ENCODE assay signal across 8 mouse cellular contexts in the genomic region with DNA sequence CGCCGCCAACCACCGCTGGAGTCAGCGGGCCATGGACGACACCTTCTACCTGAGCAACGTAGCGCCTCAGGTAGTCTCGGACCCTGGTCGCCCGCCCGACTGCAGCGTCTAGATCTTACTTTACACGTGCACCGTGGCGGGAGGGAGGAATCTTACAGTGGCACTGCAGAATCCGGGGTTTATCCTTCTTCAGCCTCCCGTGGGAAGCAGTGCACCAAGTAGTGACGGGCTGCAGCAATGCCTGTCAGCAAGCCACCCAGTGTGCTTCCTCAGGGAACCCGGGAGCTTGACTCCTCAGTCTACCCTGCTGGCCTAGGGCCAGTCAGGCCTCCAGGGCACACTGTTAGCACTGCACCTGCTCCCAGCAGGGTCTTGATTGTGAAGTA. TPM values are rescaled to one million over a fixed set of nuclear protein-coding genes. Genes with fewer than 3 reads are reported as not detected.
A peak's percentile ranks its signal among the peaks of the same experiment; 100 is the strongest.
DNase-seq lines count a peak whose midpoint lies in the region; ATAC-seq and TF ChIP-seq lines count a peak whose summit lies in the region.

No protein-coding gene starts in this region.

- H3K4me3 ChIP-seq in kidney, adult 2 months (ENCODE audit: insufficient read depth, low read depth, low read length): peak overlapping the region; percentile 68
- H3K4me3 ChIP-seq in hindbrain, embryonic 11.5 days (ENCODE audit: low read depth, low read length): peak overlapping the region; percentile 63
- H3K4me3 ChIP-seq in midbrain, embryonic 11.5 days (ENCODE audit: low read depth, low read length): peak overlapping the region; percentile 68

- under 1% methylated on average over 19 of the region's 19 CpGs for WGBS in kidney, adult 2 months
- 3% methylated on average over 19 of the region's 19 CpGs for WGBS in hindbrain, embryonic 11.5 days
- WGBS in midbrain, embryonic 11.5 days: 3% methylated on average over 19 of the region's 19 CpGs

- H3K27ac ChIP-seq in kidney, adult 2 months (ENCODE audit: insufficient read depth, low read depth, low read length): peak overlapping the region; percentile 48
- peak overlapping the region; percentile 87 for H3K27ac ChIP-seq in hindbrain, embryonic 11.5 days (ENCODE audit: low read depth, low read length)
- peak overlapping the region; percentile 79 for H3K27ac ChIP-seq in midbrain, embryonic 11.5 days (ENCODE audit: low read depth, low read length)

- no peaks in the 10 kb centered on the region for H3K27me3 ChIP-seq in kidney, adult 2 months (replicated peaks; ENCODE audit: control insufficient read depth, insufficient read depth, low read length)
- H3K27me3 ChIP-seq in hindbrain, embryonic 11.5 days (ENCODE audit: control insufficient read depth, insufficient read depth, low read length): no peaks in the 10 kb centered on the region
- H3K27me3 ChIP-seq in midbrain, embryonic 11.5 days (ENCODE audit: control insufficient read depth, insufficient read depth, low read length): no peaks in the 10 kb centered on the region

- no peaks in the 10 kb centered on the region for H3K9me3 ChIP-seq in hindbrain, embryonic 11.5 days (ENCODE audit: control insufficient read depth, low read length)
- peaks cover 2% of the 10 kb centered on the region; the same call in 1 of the 2 replicates for H3K9me3 ChIP-seq in midbrain, embryonic 11.5 days (ENCODE audit: control insufficient read depth, low read length)

- DNase-seq in kidney, adult 2 months: no peak
- DNase-seq in kidney, adult 8-10 months: no peak
- DNase-seq in R1 (ENCODE audit: low read depth, low spot score): peak; percentile 65
- DNase-seq in hindbrain, embryonic 11.5 days (ENCODE audit: low spot score): no peak
- DNase-seq in midbrain, embryonic 11.5 days (ENCODE audit: low spot score, missing footprints): peak; percentile 89
- no peak for DNase-seq in left cerebral cortex, adult 18-20 months (ENCODE audit: low spot score in 2 of 2)
- no peak for DNase-seq in urinary bladder, postnatal 25 days (ENCODE audit: low spot score)
- no peak for DNase-seq in testis, postnatal 10 days (ENCODE audit: low spot score)

- peaks cover 4% of the 10 kb centered on the region; the same call in 1 of the 2 replicates for H3K4me1 ChIP-seq in kidney, adult 2 months (ENCODE audit: control insufficient read depth, insufficient read depth, low read length)
- H3K4me1 ChIP-seq in hindbrain, embryonic 11.5 days (replicated peaks; ENCODE audit: control insufficient read depth, insufficient read depth, low read length): 0 out of 2 replicates have a peak, but pooled peaks cover 2% of the 10 kb centered on the region
- H3K4me1 ChIP-seq in midbrain, embryonic 11.5 days (ENCODE audit: control insufficient read depth, insufficient read depth, low read length): peaks cover 5% of the 10 kb centered on the region

- H3K36me3 ChIP-seq in kidney, adult 2 months (ENCODE audit: control insufficient read depth, insufficient read depth, low read length): no peaks in the 10 kb centered on the region
- H3K36me3 ChIP-seq in hindbrain, embryonic 11.5 days (ENCODE audit: control insufficient read depth, insufficient read depth, low read length): peaks cover 12% of the 10 kb centered on the region
- peaks cover 22% of the 10 kb centered on the region for H3K36me3 ChIP-seq in midbrain, embryonic 11.5 days (ENCODE audit: control insufficient read depth, insufficient read depth, low read length)

- TF ChIP-seq POLR2A in kidney, adult 2 months (IDR thresholded peaks at IDR 0.05; ENCODE audit: low read depth, low read length): no peak

- H3K4me2 ChIP-seq in hindbrain, embryonic 11.5 days (replicated peaks; ENCODE audit: low read depth, low read length): peak overlapping the region; percentile 95
- H3K4me2 ChIP-seq in midbrain, embryonic 11.5 days: peak overlapping the region; percentile 91

- no peak for TF ChIP-seq CTCF in kidney, adult 2 months (conservative IDR thresholded peaks at IDR 0.05; ENCODE audit: insufficient read depth, insufficient read length, low read depth, low read length)

- peak; percentile 37; the same call in 1 of the 2 replicates for ATAC-seq in hindbrain, embryonic 11.5 days (ENCODE audit: low FRiP score)
- no peak; the same call in none of the 2 replicates for ATAC-seq in midbrain, embryonic 11.5 days (ENCODE audit: low FRiP score)

- H3K9ac ChIP-seq in hindbrain, embryonic 11.5 days (ENCODE audit: low read depth, low read length): peak overlapping the region; percentile 70
- H3K9ac ChIP-seq in midbrain, embryonic 11.5 days (ENCODE audit: low read length): peak overlapping the region; percentile 69

RNA-seq across cellular contexts. Expression of a gene that starts 0.7 kb away (rescaled TPM):
- 78.0 and 98.0 TPM in 2 replicates for polyA plus RNA-seq in kidney, adult 2 months (2012; rRNA removed)
- 15.3 and 15.6 TPM in 2 replicates for polyA plus RNA-seq in hindbrain, embryonic 11.5 days (2014; fragmentation: Nextera tagmentation; extraction: Ambion mirVana)
- 11.6 and 13.7 TPM in 2 replicates for polyA plus RNA-seq in midbrain, embryonic 11.5 days (2014; fragmentation: Nextera tagmentation; extraction: Ambion mirVana)
- total RNA-seq in left cerebral cortex, adult 18-20 months (2021): 10 to 100 TPM; 19.3 to 23.3 TPM

RNA-seq across cellular contexts. Expression of a gene that starts 6.3 kb away (rescaled TPM):
- 22.8 and 23.6 TPM in 2 replicates for polyA plus RNA-seq in kidney, adult 2 months (2012; rRNA removed)
- 62.1 and 65.9 TPM in 2 replicates for polyA plus RNA-seq in hindbrain, embryonic 11.5 days (2014; fragmentation: Nextera tagmentation; extraction: Ambion mirVana)
- 65.0 and 69.8 TPM in 2 replicates for polyA plus RNA-seq in midbrain, embryonic 11.5 days (2014; fragmentation: Nextera tagmentation; extraction: Ambion mirVana)
- total RNA-seq in left cerebral cortex, adult 18-20 months (2021): 10 to 100 TPM; 32.5 to 33.9 TPM

RNA-seq across cellular contexts. Expression of a gene that starts 33.7 kb away (rescaled TPM):
- 71.6 and 88.3 TPM in 2 replicates for polyA plus RNA-seq in kidney, adult 2 months (2012; rRNA removed)
- 9.4 and 10.0 TPM in 2 replicates for polyA plus RNA-seq in hindbrain, embryonic 11.5 days (2014; fragmentation: Nextera tagmentation; extraction: Ambion mirVana)
- 8.2 and 9.6 TPM in 2 replicates for polyA plus RNA-seq in midbrain, embryonic 11.5 days (2014; fragmentation: Nextera tagmentation; extraction: Ambion mirVana)
- 10 to 100 TPM; 13.9 to 14.1 TPM for total RNA-seq in left cerebral cortex, adult 18-20 months (2021)

RNA-seq across cellular contexts. Expression of a gene that starts 38.4 kb away (rescaled TPM):
- 156 and 161 TPM in 2 replicates for polyA plus RNA-seq in kidney, adult 2 months (2012; rRNA removed)
- polyA plus RNA-seq in hindbrain, embryonic 11.5 days (2014; fragmentation: Nextera tagmentation; extraction: Ambion mirVana): 16.3 and 20.6 TPM in 2 replicates
- polyA plus RNA-seq in midbrain, embryonic 11.5 days (2014; fragmentation: Nextera tagmentation; extraction: Ambion mirVana): 12.1 and 13.3 TPM in 2 replicates
- 10 to 100 TPM; 43.7 to 50.5 TPM for total RNA-seq in left cerebral cortex, adult 18-20 months (2021)

RNA-seq across cellular contexts. Expression of a gene that starts 47.6 kb away (rescaled TPM):
- 45.8 and 59.5 TPM in 2 replicates for polyA plus RNA-seq in kidney, adult 2 months (2012; rRNA removed)
- 6.5 and 9.3 TPM in 2 replicates for polyA plus RNA-seq in hindbrain, embryonic 11.5 days (2014; fragmentation: Nextera tagmentation; extraction: Ambion mirVana)
- 5.1 and 6.0 TPM in 2 replicates for polyA plus RNA-seq in midbrain, embryonic 11.5 days (2014; fragmentation: Nextera tagmentation; extraction: Ambion mirVana)
- total RNA-seq in left cerebral cortex, adult 18-20 months (2021): 100 to 1,000 TPM; 146 to 156 TPM

Comparison
In these comparisons a context has a peak if more than half of its experiments do, and no peak if none do; other contexts are left out.
1. DNase-seq: peak in R1 (single experiment) and midbrain, embryonic 11.5 days (single experiment); none in kidney, adult 2 months (single experiment), kidney, adult 8-10 months (0 of 2), hindbrain, embryonic 11.5 days (single experiment), left cerebral cortex, adult 18-20 months (0 of 2), urinary bladder, postnatal 25 days (single experiment) and testis, postnatal 10 days (single experiment).
2. Peak in every context shown above with its lines, with median percentiles within 50 percentile points of each other: H3K27ac ChIP-seq and H3K4me3 ChIP-seq.